Comparison of ENCODE assay signal across 18 mouse cellular contexts in genomic region chr2:155032938-155033710, GRCm38 (mm10). TPM values are rescaled to one million over a fixed set of nuclear protein-coding genes. Genes with fewer than 3 reads are reported as not detected.
DNase-seq lines count a peak whose midpoint lies in the region; ATAC-seq and TF ChIP-seq lines count a peak whose summit lies in the region.
"Had no signal": no experiment of that assay in that cellular context is flagged by ENCODE, and none has a peak within 500 bp of the region (broad histone marks: within the 10 kb centered on the region; RNA-seq: fewer than 3 reads in every experiment).

No protein-coding gene starts in this region.

- H3K4me1 ChIP-seq in lung, embryonic 14.5 days (ENCODE audit: insufficient read depth): peaks cover 4% of the 10 kb centered on the region
- peaks cover 6% of the 10 kb centered on the region; the same call in 1 of the 2 replicates for H3K4me1 ChIP-seq in intestine, embryonic 16.5 days (ENCODE audit: control insufficient read depth, insufficient read depth, low read length)
- H3K4me1 ChIP-seq in stomach, embryonic 16.5 days (ENCODE audit: control insufficient read depth, insufficient read depth, low read length): peaks cover 7% of the 10 kb centered on the region
- H3K4me1 ChIP-seq: liver, embryonic 15.5 days had no signal

- no peaks in the 10 kb centered on the region for H3K9me3 ChIP-seq in lung, embryonic 14.5 days (ENCODE audit: low read depth, low read length)
- H3K9me3 ChIP-seq in intestine, embryonic 16.5 days (ENCODE audit: control insufficient read depth, low read length): no peaks in the 10 kb centered on the region
- H3K9me3 ChIP-seq in stomach, embryonic 16.5 days (replicated peaks; ENCODE audit: control insufficient read depth, low read length): no peaks in the 10 kb centered on the region
- H3K9me3 ChIP-seq: forebrain, embryonic 10.5 days; liver, embryonic 15.5 days; midbrain, embryonic 10.5 days had no signal

- no peak overlapping the region for H3K4me3 ChIP-seq in lung, embryonic 14.5 days (ENCODE audit: low read depth, low read length)
- 0 out of 2 replicates have a peak overlapping the region, but pooled peaks have one; percentile 5 for H3K4me3 ChIP-seq in intestine, embryonic 16.5 days (ENCODE audit: low read length)
- no peak overlapping the region for H3K4me3 ChIP-seq in stomach, embryonic 16.5 days (replicated peaks; ENCODE audit: low read length)
- H3K4me3 ChIP-seq: forebrain, embryonic 10.5 days; heart, embryonic 10.5 days; liver, embryonic 15.5 days; midbrain, embryonic 10.5 days had no signal

- ATAC-seq in lung, embryonic 14.5 days (ENCODE audit: insufficient read depth): peak; percentile 89
- 0 out of 2 replicates have a peak, but pooled peaks have one; percentile 52 for ATAC-seq in common myeloid progenitor, adult 5-6 weeks (replicated peaks; ENCODE audit: low read depth, poor library complexity, severe bottlenecking)
- ATAC-seq in intestine, embryonic 16.5 days: peak; percentile 28; the same call in 1 of the 2 replicates
- ATAC-seq in stomach, embryonic 16.5 days (ENCODE audit: insufficient read depth, low FRiP score): peak; percentile 73
- no peak for ATAC-seq in erythroid progenitor cell, adult 5-6 weeks (replicated peaks; ENCODE audit: low FRiP score, poor library complexity, severe bottlenecking)
- ATAC-seq: activated CD4-positive, CD25-positive, alpha-beta regulatory T cell, adult 4 months; inflammation-experienced regulatory T-cells, adult 6 months had no signal

- DNase-seq in lung, embryonic 14.5 days: peak; percentile 74
- no peak for DNase-seq in lung, adult 18-20 months
- no peak for DNase-seq in testis, postnatal 10 days (ENCODE audit: low spot score)
- DNase-seq: B cell, adult 2 months; cerebellum, adult 11-12 months; heart, postnatal 4 days; kidney, postnatal 14 days; right cerebral cortex, postnatal 14 days had no signal

- no peak overlapping the region for H3K9ac ChIP-seq in lung, embryonic 14.5 days
- H3K9ac ChIP-seq in intestine, embryonic 16.5 days (ENCODE audit: low read depth, low read length): no peak overlapping the region
- H3K9ac ChIP-seq in stomach, embryonic 16.5 days (ENCODE audit: low read length): peak overlapping the region; percentile 18; the same call in 1 of the 2 replicates
- H3K9ac ChIP-seq: liver, embryonic 15.5 days had no signal

- TF ChIP-seq CTCF in lung, embryonic 14.5 days (IDR thresholded peaks at IDR 0.05; ENCODE audit: low read depth): no peak

- peak overlapping the region; percentile 38; the same call in 1 of the 2 replicates for H3K27ac ChIP-seq in lung, embryonic 14.5 days (ENCODE audit: low read depth)
- no peak overlapping the region for H3K27ac ChIP-seq in intestine, embryonic 16.5 days (ENCODE audit: low read length)
- 0 out of 2 replicates have a peak overlapping the region, but pooled peaks have one; percentile 5 for H3K27ac ChIP-seq in stomach, embryonic 16.5 days (ENCODE audit: low read length)
- H3K27ac ChIP-seq: forebrain, embryonic 10.5 days; heart, embryonic 10.5 days; liver, embryonic 15.5 days; midbrain, embryonic 10.5 days had no signal

- H3K27me3 ChIP-seq in lung, embryonic 14.5 days (ENCODE audit: insufficient read depth, low read length): no peaks in the 10 kb centered on the region
- H3K27me3 ChIP-seq in intestine, embryonic 16.5 days (replicated peaks; ENCODE audit: control insufficient read depth, insufficient read depth, low read length): no peaks in the 10 kb centered on the region
- no peaks in the 10 kb centered on the region for H3K27me3 ChIP-seq in stomach, embryonic 16.5 days (ENCODE audit: control insufficient read depth, insufficient read depth, low read length)

- peak overlapping the region; percentile 42 for H3K4me2 ChIP-seq in lung, embryonic 14.5 days
- 0 out of 2 replicates have a peak overlapping the region, but pooled peaks have one; percentile 9 for H3K4me2 ChIP-seq in intestine, embryonic 16.5 days (ENCODE audit: low read depth, low read length)
- H3K4me2 ChIP-seq in stomach, embryonic 16.5 days (ENCODE audit: low read depth, low read length): peak overlapping the region; percentile 33; the same call in 1 of the 2 replicates
- H3K4me2 ChIP-seq: liver, embryonic 15.5 days had no signal

- H3K36me3 ChIP-seq in lung, embryonic 14.5 days (ENCODE audit: insufficient read depth): no peaks in the 10 kb centered on the region
- no peaks in the 10 kb centered on the region for H3K36me3 ChIP-seq in intestine, embryonic 16.5 days (ENCODE audit: control insufficient read depth, insufficient read depth, low read length)
- H3K36me3 ChIP-seq in stomach, embryonic 16.5 days (ENCODE audit: control insufficient read depth, insufficient read depth, low read length): no peaks in the 10 kb centered on the region
- H3K36me3 ChIP-seq: forebrain, embryonic 10.5 days; heart, embryonic 10.5 days; liver, embryonic 15.5 days; midbrain, embryonic 10.5 days had no signal

- 14% methylated on average over 19 of the region's 19 CpGs for WGBS in lung, embryonic 14.5 days
- WGBS in intestine, embryonic 16.5 days: 31% methylated on average over 19 of the region's 19 CpGs
- WGBS in stomach, embryonic 16.5 days: 28% methylated on average over 19 of the region's 19 CpGs

RNA-seq across cellular contexts. Expression of gene Gm14226, which starts 15.1 kb away (rescaled TPM):
- polyA plus RNA-seq in lung, embryonic 14.5 days (2014; fragmentation: Nextera tagmentation; extraction: Ambion mirVana): 0.26 and 0.38 TPM in 2 replicates
- total RNA-seq in common myeloid progenitor, adult 5-6 weeks (2017): not detected in 2 replicates
- polyA plus RNA-seq in intestine, embryonic 16.5 days (2015; fragmentation: Nextera tagmentation; extraction: Ambion mirVana): 1.7 and 1.9 TPM in 2 replicates
- 1.5 and 2.4 TPM in 2 replicates for polyA plus RNA-seq in stomach, embryonic 16.5 days (2015; fragmentation: Nextera tagmentation; extraction: Ambion mirVana)
- total RNA-seq in erythroid progenitor cell, adult 5-6 weeks (2015; ENCODE audit: low replicate concordance): not detected in 2 replicates
- total RNA-seq in erythroid progenitor cell, adult 5-6 weeks (2017; ENCODE audit: low replicate concordance): not detected in 2 replicates

RNA-seq across cellular contexts. Expression of gene Ahcy, which starts 41.2 kb away (rescaled TPM):
- 74.7 and 85.6 TPM in 2 replicates for polyA plus RNA-seq in lung, embryonic 14.5 days (2014; fragmentation: Nextera tagmentation; extraction: Ambion mirVana)
- total RNA-seq in common myeloid progenitor, adult 5-6 weeks (2017): 96.7 and 107 TPM in 2 replicates
- 111 and 118 TPM in 2 replicates for polyA plus RNA-seq in intestine, embryonic 16.5 days (2015; fragmentation: Nextera tagmentation; extraction: Ambion mirVana)
- 52.4 and 56.2 TPM in 2 replicates for polyA plus RNA-seq in stomach, embryonic 16.5 days (2015; fragmentation: Nextera tagmentation; extraction: Ambion mirVana)
- 17.6 and 21.6 TPM in 2 replicates for total RNA-seq in erythroid progenitor cell, adult 5-6 weeks (2015; ENCODE audit: low replicate concordance)
- total RNA-seq in erythroid progenitor cell, adult 5-6 weeks (2017; ENCODE audit: low replicate concordance): 8.7 and 16.0 TPM in 2 replicates
